Mouse (Mus musculus): ENCODE results near the gene Trmt1.
"Not testable (repeated sequence)": the region's sequence is repeated elsewhere in the genome, so short reads cannot be mapped to it uniquely, and the experiment has no call there.

The Trmt1 gene

DNA sequence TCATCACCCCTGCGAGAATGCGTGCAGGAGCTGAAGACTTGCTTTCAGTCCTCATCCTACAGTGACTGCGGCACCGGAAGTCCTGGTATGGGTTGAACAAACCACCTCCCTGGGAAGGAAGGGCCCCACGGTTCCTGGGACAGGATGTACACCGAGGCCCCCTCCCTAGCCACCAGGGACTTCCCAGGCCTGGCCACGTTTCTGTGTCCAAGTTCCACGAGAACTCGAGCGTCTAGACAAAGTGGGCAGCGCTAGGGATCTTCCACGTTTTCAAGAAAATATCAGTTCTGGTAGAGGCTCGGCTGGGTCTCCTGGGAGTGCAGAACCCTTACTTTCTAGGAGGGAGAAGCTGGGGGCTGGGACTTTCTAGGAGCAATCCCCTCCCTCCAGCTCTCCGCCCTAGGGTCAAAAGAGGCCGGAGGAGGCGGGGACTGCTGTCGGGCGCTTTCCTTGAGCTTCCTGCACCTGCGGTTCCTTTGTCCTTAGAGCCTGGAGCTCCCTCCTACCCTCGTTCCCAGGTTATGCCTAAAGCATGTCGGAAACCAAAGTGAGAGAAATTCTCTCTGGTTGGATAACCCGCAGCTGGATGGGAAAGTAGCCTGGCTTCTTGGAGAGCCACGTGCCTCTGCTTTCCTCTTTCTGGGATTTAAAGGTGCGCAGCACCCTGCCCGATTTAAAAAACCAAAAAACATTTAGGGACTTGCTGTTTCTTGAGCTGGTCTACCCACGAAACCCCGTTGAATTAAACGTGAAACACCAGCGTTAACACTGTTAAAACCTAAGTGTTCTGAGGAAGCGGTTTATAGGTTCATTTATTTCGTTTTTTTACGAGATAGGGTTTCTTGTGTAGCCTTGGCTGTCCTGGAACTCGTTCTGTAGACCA is 25.9 kb upstream of the Trmt1 start:
- no peak for DNase-seq

DNA sequence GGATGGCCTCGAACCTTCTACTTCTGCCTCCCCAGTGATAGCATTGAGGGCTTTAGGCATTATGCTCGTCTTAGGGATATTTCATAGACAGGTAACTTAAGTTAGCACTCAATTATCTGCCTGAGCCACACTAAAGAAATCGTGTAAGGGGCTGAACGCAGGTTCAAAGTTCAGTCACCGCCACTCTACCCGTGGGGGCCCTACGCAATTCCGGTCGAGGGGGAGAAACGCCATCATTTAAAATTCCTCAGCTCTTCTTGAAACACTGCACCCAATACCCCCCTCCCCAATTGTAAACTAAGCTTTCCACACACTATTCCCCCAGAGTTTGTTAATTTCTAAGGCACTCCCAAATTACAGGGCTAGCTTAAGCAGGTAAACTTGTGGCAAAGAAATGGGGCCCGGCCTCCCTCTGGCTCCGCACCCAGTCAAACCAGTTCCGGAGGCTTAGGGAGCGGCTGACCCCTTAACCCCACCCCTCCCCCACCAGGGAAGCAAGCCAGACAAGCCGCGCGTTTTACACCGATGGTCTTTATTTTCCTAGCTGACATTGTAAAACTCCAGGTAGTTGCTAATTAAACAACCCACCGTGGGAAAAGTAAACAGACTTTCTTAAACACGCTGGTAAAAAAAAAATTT is 25.2 kb upstream of the Trmt1 start:
- no peak for DNase-seq

DNA sequence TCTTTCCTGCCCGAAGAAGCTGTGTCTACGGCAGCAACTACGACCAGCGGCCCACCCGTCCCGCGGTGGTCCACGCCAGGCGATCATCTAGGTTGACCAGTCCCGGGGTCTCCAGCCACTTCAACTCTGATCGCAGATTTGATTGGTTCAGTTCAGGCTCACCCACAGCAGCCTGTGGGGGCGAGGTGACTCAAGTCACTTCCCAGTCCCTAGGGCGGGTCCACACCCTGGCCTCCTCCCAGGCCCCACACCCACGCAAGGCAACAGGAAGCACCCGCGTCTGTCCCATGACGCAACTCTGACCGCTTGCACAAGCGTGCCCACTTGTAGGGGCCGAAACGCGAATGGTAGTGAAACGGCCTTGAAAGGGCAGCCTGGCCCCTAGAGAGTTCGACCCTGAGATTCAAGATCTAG is 24.6 kb upstream of the Trmt1 start:
- peak; percentile 58 for DNase-seq

DNA sequence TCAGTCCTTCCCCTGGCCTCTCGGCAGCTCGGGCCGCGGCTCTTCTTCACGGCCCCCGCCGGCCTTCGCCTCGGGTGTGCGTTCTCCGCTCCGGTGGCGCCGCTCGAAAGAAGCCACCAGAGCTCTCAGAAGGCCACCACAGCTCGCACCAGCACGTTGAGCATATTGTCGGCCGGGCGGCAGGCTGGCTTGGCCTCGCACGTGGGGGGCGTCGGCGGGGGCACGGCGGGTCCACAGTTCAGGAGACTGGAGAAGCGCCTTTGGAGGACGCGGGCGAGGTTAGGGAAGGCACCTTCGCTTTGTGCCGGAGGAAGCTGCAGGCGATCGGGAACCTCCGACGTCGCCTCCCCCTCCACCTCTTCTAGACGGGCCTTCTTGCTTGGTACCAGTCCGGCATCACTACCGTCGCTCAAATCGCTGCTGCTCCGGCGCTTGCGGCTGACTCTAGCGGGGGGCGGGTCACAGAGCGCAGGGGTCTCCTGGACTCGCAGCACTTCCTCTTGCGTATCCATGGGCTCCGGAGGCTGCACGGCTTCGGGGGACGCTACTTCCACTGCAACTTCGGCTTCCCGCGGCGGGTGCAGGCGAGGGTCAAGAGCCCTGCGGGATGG is 24.0 kb upstream of the Trmt1 start:
- peak; percentile 35 for DNase-seq

DNA sequence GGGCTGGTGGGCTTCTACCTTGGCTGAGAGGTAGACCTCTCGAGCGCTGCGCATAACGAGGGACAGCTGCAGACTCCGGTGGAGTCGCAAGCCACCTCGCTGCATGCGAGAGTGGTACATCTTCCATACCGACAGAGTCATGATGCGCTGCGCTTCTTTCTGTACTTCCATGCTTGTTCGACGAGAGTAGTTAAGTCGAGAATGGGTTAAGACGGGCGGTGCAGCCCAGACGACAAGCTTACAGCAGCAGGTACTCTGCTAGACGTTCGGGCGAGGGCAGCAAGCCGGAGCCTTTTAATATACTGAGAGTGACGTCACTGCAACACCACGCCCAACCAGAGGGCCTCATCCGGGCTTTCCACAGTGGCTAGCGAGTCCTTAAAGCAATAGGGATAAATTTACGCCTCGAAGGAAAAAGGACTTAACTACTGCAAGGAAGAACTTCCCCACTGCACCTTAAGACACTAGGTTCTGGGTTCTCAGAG is 23.5 kb upstream of the Trmt1 start, which contains the start of gene Ier2:
Gene Ier2 (minus strand): TSS at position 272 of the 485 bp plus-strand sequence.
- DNase-seq, result peak; percentile 91

DNA sequence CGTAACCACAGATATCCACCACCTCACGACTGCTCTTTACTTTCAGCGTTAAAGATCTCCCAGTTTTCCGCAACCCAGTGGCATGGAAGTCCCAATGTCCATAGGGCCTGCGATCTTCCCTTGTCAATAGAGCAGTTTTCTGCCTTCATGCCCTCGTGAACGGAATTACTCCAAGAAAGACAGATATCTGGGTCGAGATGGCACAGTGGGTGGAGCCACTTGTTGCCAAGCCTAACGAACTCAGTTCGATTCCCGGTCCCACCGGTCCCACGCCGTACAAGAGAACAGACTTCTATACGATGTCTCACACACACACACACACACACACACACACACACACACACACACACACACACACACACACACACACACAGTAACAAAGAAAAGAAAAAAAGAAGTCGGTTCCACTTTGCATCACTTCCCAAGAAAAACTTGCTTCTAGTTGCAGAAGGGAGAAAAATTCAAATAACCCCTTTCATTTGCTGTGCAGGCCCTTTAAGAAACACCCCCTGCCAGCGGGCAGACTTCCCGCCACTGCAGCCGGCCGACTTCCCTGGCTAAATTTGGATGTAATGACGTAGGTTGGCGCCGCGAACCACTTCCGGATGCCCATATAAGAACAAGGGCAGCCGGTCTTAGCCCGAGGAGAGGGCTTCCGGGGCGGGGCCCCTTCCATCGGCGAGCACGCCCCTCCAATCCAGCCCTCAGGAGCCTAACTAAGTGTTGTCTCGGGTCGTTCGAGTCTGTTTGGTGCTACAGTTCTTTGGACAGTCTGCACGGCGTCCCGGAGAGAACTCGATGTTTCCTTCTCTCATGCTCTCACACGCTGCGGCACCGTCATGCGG is 22.4 kb upstream of the Trmt1 start:
- DNase-seq, result peak; percentile 97

DNA sequence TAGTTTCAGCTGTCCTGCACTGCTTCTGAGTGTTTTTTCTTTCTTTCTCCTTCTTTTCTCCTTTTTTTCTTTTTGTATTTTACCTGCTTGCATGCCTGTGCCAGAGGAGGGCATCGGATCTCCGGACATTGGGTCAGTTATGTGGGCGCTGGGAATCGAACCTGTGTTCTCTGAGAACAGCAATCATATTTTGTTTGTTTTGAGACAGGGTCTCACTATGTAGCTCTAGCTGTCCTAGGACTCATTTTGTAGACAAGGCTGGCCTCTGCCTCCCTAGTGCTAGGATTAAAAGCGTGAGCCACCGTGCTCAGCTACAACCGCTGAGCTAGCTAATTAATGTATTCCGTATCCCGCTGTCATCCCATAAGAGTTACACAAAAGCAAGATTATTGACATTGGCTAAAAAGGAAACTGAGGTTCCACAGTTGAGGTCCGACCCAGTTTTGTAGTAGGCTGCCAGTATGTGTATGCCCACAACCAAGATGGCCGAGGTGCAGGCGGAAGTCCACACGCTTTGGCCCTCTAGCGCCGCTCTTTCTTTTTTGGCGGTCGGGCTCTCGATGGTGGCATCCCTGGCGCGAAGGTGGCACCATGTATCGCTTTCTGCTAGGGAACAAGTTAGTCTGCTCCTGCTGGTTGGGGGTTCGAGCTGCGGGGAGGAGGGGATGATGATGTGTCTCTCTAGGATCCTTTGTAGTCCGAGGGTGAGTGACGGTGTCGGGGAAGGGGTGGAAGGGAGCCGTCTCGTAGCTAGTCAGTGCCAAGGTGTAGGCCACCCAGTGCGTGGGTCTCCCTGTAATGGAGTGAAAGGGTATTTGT is 21.3 kb upstream of the Trmt1 start:
- DNase-seq, result peak; percentile 84

DNA sequence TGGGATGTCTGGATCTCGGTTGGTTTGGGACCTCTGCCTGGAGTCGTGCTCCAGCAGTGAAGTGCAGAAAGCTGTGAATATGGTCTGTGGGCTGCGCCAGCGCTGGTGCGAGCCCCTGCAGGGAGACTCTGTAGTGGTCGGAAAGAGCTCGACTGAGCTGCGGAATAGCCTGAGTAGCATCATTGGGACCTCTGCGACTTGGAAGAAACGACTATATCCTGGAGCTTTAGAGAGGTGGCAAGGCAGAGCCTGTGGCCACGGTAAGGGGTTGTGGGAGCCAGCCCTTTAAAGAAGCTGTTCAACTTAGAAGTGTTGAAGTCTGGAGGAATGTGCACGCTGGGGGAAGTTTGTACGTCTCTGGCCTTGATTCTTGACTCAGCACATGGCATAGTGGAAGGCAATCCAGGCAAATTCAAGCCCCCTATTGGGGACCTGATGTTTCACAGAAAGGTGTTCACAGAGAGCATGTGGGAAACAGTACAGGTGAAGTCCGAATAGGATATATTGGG is 20.7 kb upstream of the Trmt1 start:
- no peak for DNase-seq

DNA sequence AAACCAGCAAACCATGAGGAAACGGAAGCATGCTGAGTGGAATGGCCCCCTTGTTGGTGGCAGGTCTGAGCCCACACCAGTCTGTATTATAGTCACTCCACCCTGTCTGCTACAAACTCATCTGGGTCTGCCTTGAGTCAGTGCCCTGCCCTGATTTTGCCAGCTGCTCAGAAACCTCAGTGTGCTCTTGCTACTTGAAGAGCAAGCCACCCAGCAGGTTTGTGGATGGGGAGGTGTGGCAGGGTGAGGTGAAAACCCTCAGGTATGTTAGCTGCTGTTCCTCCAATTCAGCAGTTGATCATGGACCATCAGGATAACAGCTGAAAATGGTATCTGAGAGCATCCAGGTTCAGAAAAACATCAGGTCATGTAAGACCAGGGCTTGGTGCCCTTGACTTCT is 18.0 kb upstream of the Trmt1 start:
- no peak for DNase-seq

DNA sequence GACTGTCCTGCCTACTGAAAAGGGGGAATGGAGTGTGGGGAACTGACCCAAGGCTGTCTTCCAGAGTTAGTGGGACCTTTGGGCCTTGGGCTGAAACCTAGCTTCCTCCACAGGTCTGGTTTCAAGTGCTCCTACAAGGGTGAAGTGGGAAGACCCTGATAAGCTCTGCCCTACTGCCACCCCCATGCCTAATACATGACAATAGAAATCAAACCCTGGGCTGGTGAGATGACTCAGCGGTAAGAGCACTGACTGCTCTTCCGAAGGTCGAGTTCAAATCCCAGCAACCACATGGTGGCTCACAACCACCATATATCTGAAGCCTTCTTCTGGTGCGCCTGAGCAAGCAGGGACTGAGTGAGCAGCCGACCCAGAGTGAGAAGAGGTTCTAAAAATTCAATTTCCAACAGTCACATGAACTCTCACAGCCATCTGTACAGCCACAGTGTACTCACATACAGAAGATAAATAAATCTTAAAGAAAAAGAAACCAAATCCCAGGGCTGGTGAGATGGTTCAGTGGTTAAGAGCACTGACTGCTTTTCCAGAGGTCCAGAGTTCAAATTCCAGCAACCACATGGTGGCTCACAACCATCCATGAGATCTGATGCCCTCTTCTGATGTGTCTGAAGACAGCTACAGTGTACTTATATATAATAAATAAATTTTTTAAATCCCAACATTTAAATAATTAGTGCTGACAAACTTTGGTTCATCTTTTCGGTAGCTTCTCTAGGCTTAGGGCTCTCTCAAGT is 17.2 kb upstream of the Trmt1 start:
- DNase-seq, result no peak

DNA sequence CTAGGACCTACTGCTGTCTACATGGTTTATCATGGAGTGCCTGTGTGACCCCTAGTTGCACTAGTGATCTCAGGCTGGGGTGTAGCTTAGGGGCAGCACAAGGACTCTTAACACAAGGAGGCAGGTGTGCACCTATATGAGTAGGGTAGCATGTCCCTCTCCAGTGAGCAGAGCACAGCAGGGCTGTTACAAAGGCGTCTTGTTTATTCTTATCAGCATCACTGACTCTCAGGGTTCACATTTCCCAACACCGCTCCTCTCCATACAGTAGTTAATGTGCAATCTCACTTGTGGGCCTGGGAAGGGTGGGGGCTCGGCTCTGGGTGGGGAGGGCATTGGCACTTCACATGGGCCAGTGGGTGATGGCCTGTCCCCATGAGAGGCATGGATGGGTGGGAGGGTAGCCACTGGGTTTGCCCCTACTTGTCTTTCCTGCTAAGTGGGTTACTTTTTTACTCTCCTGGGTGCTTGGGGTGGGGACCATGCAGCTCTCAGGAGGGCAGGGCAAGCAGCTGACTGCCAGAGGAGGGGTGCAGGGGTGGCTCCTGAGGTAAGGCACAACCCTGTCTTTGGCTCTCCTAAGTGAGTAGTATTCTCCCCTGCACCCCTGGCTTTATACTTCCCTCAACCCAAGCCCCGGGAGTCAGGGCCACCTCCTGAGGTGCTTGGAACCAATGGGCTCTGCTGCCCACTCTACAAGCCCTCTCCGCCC is 15.7 kb upstream of the Trmt1 start:
- DNase-seq, result not testable (repeated sequence)

DNA sequence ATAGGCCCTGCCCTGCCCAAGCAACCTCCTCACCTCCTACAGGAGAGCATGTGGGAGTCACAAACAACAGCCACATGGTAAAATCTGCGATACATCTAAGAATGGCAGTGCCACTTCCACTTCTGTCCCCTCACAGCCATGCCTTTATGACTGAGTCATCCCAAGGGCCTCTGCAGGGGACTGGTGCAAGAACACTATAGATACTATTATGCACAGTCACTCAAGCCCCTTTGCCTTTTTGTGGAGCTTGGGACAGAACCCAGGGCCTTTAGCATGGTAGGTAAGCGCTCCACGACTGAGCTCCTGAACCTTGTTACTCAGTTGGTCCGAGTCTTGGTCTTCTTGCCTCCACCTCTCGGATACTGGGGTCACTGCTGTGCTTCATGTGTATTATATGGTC is 8.8 kb upstream of the Trmt1 start:
- no peak for DNase-seq

DNA sequence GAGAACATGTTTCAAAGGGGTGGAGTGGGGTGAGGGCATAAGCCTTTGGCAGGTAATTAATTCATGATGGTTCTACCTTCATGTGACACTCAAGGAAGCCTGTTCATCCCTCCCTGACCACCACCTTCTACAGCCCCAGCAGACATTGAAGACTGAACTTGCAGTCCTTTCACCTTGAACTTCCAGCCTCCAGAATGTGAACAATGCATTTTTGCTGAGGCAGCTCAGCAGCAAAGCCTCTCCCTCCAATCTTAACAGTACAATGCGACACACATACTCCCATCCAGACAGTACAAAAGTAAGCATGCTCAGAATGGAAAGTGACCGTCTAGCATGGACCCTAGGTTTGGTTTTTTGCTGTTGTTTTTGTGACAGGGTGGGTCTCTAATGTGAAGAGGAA is 4.6 kb upstream of the Trmt1 start:
- no peak for DNase-seq

DNA sequence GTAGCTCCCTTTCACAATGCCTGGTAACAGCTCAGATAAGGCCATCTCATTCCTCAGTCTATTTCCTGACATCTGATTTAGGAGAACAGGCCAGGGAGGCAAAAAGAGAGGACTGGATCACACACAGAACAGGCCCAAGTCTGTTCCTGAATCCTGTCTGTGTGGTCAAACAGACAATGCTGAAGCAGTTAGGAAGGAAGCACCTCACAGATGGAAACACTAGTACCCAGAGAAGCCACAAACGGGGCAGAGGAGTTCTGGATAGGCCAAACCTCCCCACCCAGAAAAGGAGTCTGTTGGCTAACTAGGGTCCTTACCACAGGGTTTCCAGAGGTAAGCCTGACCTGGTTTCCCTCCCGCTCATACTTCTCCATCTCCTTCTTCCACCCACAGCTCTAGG is 3.9 kb upstream of the Trmt1 start:
- DNase-seq, result no peak

DNA sequence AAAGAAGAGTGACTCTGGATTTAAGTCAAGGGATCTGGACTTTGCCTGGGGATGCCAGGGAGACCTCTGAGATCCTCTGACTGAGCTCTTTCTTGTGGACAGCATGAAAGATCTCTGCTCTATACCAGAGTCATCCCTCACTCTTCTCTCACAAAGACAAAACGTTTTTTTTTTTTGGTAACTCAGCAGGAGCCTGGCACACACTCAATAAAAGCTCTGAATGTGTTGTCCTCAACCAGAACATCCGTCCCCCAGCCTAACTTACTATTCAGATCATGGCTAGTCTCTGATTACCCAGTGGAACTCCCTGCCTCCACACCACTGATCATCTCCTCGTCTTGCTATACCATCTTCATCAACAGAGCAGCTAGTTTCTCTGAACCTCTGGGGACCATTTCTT is 1.6 kb upstream of the Trmt1 start:
- DNase-seq, result no peak

DNA sequence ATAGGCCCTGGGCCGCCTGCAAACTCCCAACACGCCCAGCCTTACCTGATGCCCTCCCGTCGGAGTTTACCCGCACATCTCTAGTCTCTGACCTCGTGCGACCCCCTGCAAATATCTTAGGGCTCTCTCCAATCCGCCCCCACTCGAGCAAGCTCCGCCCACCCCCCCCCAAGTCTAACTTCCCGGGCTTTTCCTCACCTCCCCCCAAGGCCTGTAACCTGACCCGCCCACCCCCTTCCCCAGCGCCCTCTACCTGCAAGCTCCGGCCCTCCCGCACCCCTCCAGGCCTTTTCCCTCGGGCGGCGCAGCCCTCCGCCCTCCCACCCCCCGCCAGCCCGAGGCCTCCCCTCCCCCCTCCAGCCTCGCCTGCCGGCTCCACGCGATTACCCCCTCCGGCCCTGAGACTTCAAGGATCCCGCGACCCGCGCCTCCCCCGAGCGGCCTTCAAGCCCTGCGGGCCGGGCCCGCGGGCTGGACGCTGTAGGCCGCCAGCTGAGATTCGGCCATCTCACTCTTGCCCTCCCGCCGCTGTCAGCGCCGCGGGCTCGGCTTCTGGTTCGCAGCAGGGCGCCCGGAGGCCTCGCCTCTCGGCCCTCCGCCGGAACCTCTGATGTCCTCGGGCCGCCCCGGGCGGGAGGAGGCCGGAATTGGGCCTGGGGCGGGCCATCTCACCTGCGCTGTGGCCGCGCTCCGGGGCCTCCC is 1.0 kb downstream of the Trmt1 start:
- no peak for DNase-seq

DNA sequence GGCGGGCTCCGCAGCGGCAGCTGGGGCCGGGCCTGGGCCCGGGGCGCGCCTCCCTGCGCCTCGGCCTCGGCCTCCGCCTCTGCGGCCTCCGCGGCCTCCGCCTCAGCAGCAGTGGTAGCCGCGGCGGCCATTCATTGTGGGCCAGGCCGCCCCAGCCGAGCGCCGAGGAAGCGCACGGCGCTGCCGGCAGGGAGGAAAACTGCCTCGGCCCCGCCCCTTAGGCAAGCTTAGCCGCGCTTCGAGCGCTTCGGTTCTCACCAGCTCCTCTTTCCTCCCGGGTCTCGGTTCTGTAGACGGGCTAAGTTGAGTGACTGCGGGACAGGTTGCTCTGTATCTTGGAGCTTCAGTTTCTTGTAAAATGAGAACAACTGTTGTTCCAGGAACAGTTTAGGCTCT is 1.6 kb downstream of the Trmt1 start, which contains the start of gene Nacc1:
Gene Nacc1 (minus strand): TSS at position 158 of the 396 bp plus-strand sequence.
- peak; percentile 89 for DNase-seq

DNA sequence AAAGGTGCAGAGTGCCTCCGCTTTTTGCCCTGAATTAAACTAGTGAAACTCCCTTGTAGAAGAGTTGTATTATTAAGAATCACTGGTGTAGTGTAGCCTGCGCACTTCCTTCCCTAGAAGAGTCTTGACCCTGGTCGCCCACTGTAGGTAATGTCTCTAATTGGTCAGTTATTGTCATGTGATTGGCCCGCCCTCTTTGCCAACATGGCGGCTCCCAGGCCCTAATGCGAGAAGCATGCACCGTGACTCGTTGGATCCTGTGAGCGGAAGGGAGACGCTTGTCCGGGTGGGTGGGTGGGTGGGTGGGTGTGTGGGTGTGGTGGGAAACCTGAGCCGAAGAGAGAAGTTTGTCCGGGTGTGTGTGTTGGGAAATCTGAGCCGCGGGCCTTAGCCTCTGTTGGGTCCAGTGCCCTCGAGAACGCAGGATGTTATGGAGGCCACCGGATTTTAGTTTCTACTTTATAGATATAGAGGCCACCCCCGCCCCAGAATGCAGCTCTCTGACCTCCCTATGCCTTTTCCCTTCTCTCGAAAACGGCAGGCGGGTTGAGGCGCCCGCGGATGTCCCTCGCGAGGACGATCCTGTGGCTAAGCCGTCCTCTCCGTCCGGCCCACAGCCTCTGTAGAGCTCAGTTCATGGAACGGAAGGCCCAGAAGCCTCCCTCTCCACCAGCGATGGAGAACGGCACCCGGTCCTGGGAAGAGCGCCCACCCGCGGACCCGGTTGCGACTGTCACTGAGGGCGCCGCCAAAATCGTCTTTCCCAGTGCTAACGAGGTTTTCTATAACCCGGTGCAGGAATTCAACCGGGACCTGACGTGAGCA is 3.2 kb downstream of the Trmt1 start:
- peak; percentile 90 for DNase-seq

DNA sequence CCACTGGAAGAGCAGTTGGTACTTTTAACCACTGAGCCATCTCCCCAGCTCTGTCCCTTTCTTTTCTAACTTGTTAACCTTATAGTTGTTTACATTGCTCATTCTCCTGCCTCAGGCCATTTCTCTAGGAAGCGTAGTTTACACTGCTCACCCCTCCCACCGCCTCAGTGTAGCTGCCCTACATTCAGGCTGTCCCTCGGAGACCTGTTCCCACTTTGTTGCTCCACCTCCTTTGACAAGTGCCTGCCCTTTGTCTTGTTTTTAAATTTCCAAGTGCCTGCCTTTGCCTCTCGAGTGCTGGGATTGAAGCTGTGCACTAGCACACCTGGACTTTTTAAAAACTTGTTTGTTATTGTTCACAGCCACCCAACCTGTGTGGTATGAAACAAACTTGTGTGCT is 7.2 kb downstream of the Trmt1 start:
- DNase-seq, result no peak
